Mouse (Mus musculus) heart, embryonic 13.5 days (tissue): ENCODE results near the gene Sbno2. TPM values are rescaled to one million over a fixed set of nuclear protein-coding genes. Genes with fewer than 3 reads are reported as not detected.

ENCODE experiments used
- ATAC-seq: fragments of 200-750 bp; cut with Nextera tagmentation; 2 replicates; pipeline ENCODE4 v1.8.0; 2017; ENCODE audit warnings: moderate TSS enrichment; ENCODE audit not compliant: insufficient number of reproducible peaks, low FRiP score, low TSS enrichment; ENCODE audit errors: extremely low read depth
- H3K27ac ChIP-seq: fragments of 300-500 bp; sonication (generic); replicated peaks from 2 replicates; pipeline ENCODE4 v1.5.1; 2015; ENCODE audit warnings: moderate library complexity, mild to moderate bottlenecking, inconsistent platforms
- H3K27me3 ChIP-seq: fragments of 300-500 bp; sonication (generic); replicated peaks from 2 replicates; pipeline ENCODE4 v1.6.1; 2015; ENCODE audit warnings: mild to moderate bottlenecking, inconsistent platforms
- H3K36me3 ChIP-seq: fragments of 300-500 bp; sonication (generic); 2 replicates; pipeline ENCODE4 v1.6.1; 2015; ENCODE audit warnings: mild to moderate bottlenecking, inconsistent platforms
- H3K4me1 ChIP-seq: fragments of 300-500 bp; sonication (generic); 2 replicates; pipeline ENCODE4 v1.6.1; 2015; ENCODE audit warnings: inconsistent platforms
- H3K4me2 ChIP-seq: fragments of 300-500 bp; sonication (generic); 2 replicates; pipeline ENCODE4 v1.6.1; 2015; ENCODE audit warnings: inconsistent platforms, mild to moderate bottlenecking, moderate library complexity
- H3K4me3 ChIP-seq: fragments of 300-500 bp; sonication (generic); 2 replicates; pipeline ENCODE4 v1.5.1; 2015; ENCODE audit warnings: moderate library complexity, mild to moderate bottlenecking, inconsistent platforms
- H3K9ac ChIP-seq: fragments of 300-500 bp; sonication (generic); 2 replicates; pipeline ENCODE4 v1.6.1; 2015; ENCODE audit warnings: inconsistent platforms, mild to moderate bottlenecking, moderate library complexity
- H3K9me3 ChIP-seq: fragments of 300-500 bp; sonication (generic); 2 replicates; pipeline ENCODE4 v1.6.1; 2016; ENCODE audit warnings: inconsistent platforms
- WGBS: fragments of 180-500 bp; shearing (Covaris S2); methylation state at CpG from one replicate; pipeline ENCODE4 v1.1.7; 2015; ENCODE audit warnings: mixed read lengths; 5-methylcytosine and 5-hydroxymethylcytosine counted together
- polyA plus RNA-seq: library from polyadenylated mRNA; unstranded; fragments of >200 nt; fragmentation: Nextera tagmentation; extraction: Ambion mirVana; gene quantifications from 2 replicates; pipeline ENCODE4 v1.2.1, GENCODE M21; 2015

Gene Sbno2
- 9.1 and 10.1 TPM in 2 replicates for polyA plus RNA-seq

DNA sequence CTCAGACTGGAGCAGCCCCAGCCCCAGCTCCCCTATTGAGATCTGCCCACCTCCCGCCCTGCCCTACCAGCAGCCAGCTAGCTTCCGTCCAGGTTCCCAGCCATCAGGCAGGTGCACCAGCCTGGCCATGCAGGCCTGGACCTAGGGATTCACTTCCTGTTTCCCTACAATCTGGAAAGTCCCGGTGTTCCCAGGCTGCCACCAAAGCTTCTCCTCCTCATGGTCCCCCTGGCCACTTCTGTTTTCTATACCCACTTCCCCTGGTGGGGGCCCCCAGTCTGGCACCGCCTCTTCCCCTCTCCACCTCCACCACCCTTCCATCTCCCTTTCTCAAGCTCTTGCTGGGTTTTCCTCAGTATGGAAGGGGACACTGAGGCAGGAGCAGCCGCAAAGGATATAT is at the start of gene Sbno2:
Gene Sbno2 (minus strand): TSS at position 112 of the 400 bp plus-strand sequence.
- no peak for ATAC-seq
- Histone ChIP-seq H3K4me2 (no peak within 1 kb of the TSS), H3K9me3 (no peaks in the 10 kb centered on the region), H3K4me3 (no peak within 1 kb of the TSS), H3K36me3 (no peaks in the 10 kb centered on the region), H3K27ac (no peak within 1 kb of the TSS), H3K9ac (peak within 1 kb of the TSS; percentile 50), H3K4me1 (peaks cover 23% of the 10 kb centered on the region), H3K27me3 (no peaks in the 10 kb centered on the region)
- 68% methylated on average over 5 of the region's 5 CpGs for WGBS

- ATAC-seq = no peak
- 83% methylated on average over 7 of the region's 7 CpGs for WGBS
- Histone ChIP-seq H3K9ac (peak overlapping the region; percentile 28; the same call in 1 of the 2 replicates), H3K9me3 (no peaks in the 10 kb centered on the region), H3K36me3 (peaks cover 80% of the 10 kb centered on the region), H3K27ac (0 out of 2 replicates have a peak overlapping the region, but pooled peaks have one; percentile 98), H3K4me1 (peaks cover 79% of the 10 kb centered on the region), H3K4me2 (no peak overlapping the region), H3K4me3 (peak overlapping the region; percentile 1; the same call in 1 of the 2 replicates), H3K27me3 (no peaks in the 10 kb centered on the region)
Observed at GRCm38 (mm10) chr10:80154384-80154783, 49.0 kb upstream of the Sbno2 start.

GRCm38 (mm10) chr10:80153713-80154112 is 48.3 kb upstream of the Sbno2 start:
- Histone ChIP-seq H3K9ac (peak overlapping the region; percentile 100), H3K4me2 (peak overlapping the region; percentile 93; the same call in 1 of the 2 replicates), H3K36me3 (peaks cover 80% of the 10 kb centered on the region), H3K9me3 (no peaks in the 10 kb centered on the region), H3K27ac (peak overlapping the region; percentile 99), H3K4me1 (peaks cover 73% of the 10 kb centered on the region), H3K27me3 (no peaks in the 10 kb centered on the region), H3K4me3 (peak overlapping the region; percentile 95)
- WGBS = 85% methylated on average over 19 of the region's 19 CpGs
- ATAC-seq = no peak

GRCm38 (mm10) chr10:80152873-80153260 is 47.5 kb upstream of the Sbno2 start:
- WGBS = 27% methylated on average over 3 of the region's 3 CpGs
- H3K9me3 ChIP-seq = no peaks in the 10 kb centered on the region
- no peak for ATAC-seq
- H3K4me3 ChIP-seq = peak overlapping the region; percentile 95
- H3K4me1 ChIP-seq = peaks cover 66% of the 10 kb centered on the region
- no peaks in the 10 kb centered on the region for H3K27me3 ChIP-seq
- H3K9ac ChIP-seq = peak overlapping the region; percentile 100
- peaks cover 80% of the 10 kb centered on the region for H3K36me3 ChIP-seq
- peak overlapping the region; percentile 93 for H3K4me2 ChIP-seq
- H3K27ac ChIP-seq = peak overlapping the region; percentile 99

DNA sequence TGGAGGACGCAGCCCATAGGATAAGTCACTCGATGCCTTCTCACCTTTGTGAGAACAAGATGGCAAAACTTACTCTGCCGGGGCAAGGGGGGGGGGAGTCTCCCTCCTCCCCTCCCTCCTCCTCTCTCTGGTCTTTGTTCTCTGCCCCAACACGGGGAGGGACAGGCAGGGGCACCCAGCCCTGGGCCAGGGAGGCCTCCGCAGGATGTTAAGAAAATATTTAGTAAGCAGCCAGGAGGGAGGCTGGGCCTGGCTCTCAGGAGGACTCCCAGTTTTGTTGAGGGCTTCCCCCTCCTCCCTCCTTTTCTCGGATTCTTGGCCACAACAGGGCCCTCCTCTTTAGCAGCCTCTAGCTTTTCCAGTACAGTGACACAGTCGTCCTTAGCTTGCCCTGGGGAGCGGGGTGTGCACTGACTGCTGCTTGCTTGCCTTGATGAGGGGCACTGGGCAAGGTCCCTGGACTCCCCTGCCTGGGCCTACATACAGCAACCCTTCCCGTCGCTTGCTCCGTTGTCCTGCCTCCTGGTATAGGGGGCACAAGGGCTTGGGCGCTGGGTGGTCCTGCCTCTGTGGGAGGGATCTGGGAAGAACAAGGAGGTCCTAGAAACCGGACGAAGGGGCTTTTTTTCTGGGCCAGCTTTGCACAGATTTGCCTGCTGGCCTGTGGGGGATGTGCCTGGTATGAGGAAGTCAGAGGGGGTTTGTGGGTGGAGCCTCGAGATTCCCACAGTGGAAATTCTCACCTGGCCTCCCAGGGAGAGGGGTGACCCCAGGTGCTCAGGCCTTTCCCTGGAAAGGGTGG is 46.9 kb upstream of the Sbno2 start:
- Histone ChIP-seq H3K27me3 (no peaks in the 10 kb centered on the region), H3K4me2 (peak overlapping the region; percentile 93), H3K4me1 (peaks cover 66% of the 10 kb centered on the region), H3K9ac (peak overlapping the region; percentile 100), H3K27ac (peak overlapping the region; percentile 99), H3K36me3 (peaks cover 74% of the 10 kb centered on the region), H3K4me3 (peak overlapping the region; percentile 95), H3K9me3 (no peaks in the 10 kb centered on the region)
- 13% methylated on average over 15 of the region's 15 CpGs for WGBS
- no peak for ATAC-seq

DNA sequence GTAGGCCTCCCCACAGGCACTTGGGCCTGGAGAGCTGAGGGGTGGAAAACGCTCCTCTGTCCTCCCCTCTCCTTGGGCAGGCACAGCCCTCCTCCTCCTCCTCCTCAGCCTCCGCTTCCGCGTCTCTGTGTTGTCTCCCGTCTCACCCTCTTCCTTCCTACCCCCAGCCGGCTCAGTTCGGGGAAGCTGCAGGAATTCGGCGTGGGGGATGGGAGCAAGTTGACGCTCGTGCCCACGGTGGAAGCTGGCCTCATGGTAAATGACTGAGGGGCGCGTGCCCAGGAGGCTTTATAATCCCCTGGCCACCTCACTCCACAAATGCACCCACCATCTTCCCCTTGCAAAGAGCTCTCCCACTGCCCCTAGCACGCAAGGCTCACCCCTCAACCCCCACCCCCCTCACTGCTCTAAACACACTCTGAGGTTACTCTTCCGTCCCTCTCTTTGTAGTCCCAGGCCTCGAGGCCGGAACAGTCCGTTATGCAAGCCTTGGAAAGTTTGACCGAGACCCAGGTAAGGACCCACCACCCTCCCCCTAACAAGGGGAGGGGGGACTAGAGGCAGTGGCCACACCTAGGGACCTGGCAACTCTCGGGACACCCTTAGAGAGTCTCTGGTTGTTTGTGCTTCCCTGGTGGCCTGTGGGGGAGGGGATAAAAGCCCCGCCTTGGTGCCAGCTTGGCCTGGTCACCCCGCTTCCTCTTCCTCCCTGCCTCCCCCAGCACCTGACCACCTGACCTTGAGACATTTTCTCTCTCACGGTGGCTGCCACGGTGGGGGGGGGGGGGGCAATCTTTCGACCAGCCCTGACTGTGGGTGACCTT is 46.1 kb upstream of the Sbno2 start:
- ATAC-seq = no peak
- Histone ChIP-seq H3K4me2 (peak overlapping the region; percentile 93), H3K9ac (peak overlapping the region; percentile 100), H3K27me3 (no peaks in the 10 kb centered on the region), H3K4me1 (peaks cover 66% of the 10 kb centered on the region), H3K36me3 (peaks cover 72% of the 10 kb centered on the region), H3K27ac (peak overlapping the region; percentile 99), H3K9me3 (no peaks in the 10 kb centered on the region), H3K4me3 (peak overlapping the region; percentile 95)
- 2% methylated on average over 25 of the region's 26 CpGs for WGBS

- H3K4me1 ChIP-seq = peaks cover 66% of the 10 kb centered on the region
- no peak for ATAC-seq
- no peaks in the 10 kb centered on the region for H3K27me3 ChIP-seq
- under 1% methylated on average over 61 of the region's 71 CpGs for WGBS
- H3K9ac ChIP-seq = peak overlapping the region; percentile 100
- no peaks in the 10 kb centered on the region for H3K9me3 ChIP-seq
- peak overlapping the region; percentile 99 for H3K27ac ChIP-seq
- peaks cover 72% of the 10 kb centered on the region for H3K36me3 ChIP-seq
- H3K4me2 ChIP-seq = peak overlapping the region; percentile 93
- H3K4me3 ChIP-seq = peak overlapping the region; percentile 95
Observed at GRCm38 (mm10) chr10:80150226-80151210, 45.1 kb upstream of the Sbno2 start.

DNA sequence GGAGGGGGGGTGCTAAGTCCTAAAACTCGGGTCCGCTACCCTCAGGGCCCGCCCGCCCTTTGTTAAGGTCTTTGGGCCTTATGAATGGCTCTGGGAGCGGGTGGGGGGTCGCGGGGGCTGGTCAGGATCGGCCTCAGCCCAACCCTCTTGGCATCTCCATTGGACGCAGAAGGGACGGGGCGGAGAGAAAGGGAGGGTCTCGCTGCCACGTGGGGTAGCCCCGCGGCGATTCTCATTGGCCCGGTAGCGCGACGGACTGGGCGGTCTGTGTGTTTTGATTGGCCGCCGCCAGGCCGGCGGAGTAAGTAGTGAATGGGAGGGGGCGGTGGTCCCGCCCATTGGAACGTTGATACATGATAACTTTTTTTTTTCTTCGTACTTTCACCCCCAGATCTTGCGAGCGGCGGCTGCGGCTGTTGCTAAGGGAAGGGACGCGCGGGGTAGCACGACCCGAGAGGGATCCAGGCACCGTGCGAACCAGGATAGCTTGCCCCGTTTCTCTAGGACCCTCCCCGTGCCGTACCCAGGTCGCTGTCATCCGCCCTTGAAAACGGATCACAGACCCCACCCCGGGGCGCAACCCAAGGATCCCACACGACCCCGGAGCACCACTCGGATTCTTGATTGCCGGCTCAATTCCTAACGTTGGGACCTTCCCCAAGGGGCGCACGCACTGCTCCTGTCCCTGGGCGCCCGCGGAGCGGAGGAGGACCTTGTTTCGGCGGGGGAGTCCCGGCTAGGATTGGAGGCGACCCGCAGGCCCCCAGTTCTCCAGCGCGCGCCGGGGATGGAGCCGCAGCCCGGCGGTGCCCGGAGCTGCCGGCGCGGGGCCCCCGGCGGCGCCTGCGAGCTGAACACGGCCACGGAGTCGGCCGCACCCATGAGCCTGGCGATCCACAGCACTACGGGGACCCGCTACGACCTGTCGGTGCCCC is 44.2 kb upstream of the Sbno2 start:
- peaks cover 72% of the 10 kb centered on the region for H3K36me3 ChIP-seq
- H3K27ac ChIP-seq = peak overlapping the region; percentile 99
- peak overlapping the region; percentile 95 for H3K4me3 ChIP-seq
- under 1% methylated on average over 88 of the region's 88 CpGs for WGBS
- ATAC-seq = peak; percentile 69
- H3K4me1 ChIP-seq = peaks cover 66% of the 10 kb centered on the region
- H3K4me2 ChIP-seq = peak overlapping the region; percentile 93
- peak overlapping the region; percentile 100 for H3K9ac ChIP-seq
- H3K9me3 ChIP-seq = no peaks in the 10 kb centered on the region
- no peaks in the 10 kb centered on the region for H3K27me3 ChIP-seq

GRCm38 (mm10) chr10:80148610-80149290 is 43.4 kb upstream of the Sbno2 start:
- no peaks in the 10 kb centered on the region for H3K27me3 ChIP-seq

More at GRCm38 (mm10) chr10:80148610-80149290, 43.4 kb upstream of the Sbno2 start:
- 1% methylated on average over 57 of the region's 57 CpGs for WGBS
- Histone ChIP-seq H3K9me3 (no peaks in the 10 kb centered on the region), H3K36me3 (peaks cover 72% of the 10 kb centered on the region), H3K9ac (peak overlapping the region; percentile 100), H3K4me2 (peak overlapping the region; percentile 93), H3K27ac (peak overlapping the region; percentile 99), H3K4me3 (peak overlapping the region; percentile 95), H3K4me1 (peaks cover 66% of the 10 kb centered on the region)
- peak; percentile 30; the same call in 1 of the 2 replicates for ATAC-seq
